Mouse (Mus musculus): Measurements from ENCODE around the gene Gm11444. TPM values are rescaled to one million over a fixed set of nuclear protein-coding genes. Genes with fewer than 3 reads are reported as not detected.

Gm11444 gene
- total and polyA plus RNA-seq, 3 experiments, result not detected

- no peaks in the 10 kb centered on the region for H3K79me2 ChIP-seq (replicated peaks; ENCODE audit: control insufficient read depth, extremely low read depth, insufficient read depth, poor library complexity, severe bottlenecking)
- no peaks in the 10 kb centered on the region for H3K4me1 ChIP-seq (ENCODE audit: control insufficient read depth in 1 of 2, insufficient read depth in 2 of 2)
- peaks cover 51% of the 10 kb centered on the region for H3K9me3 ChIP-seq (replicated peaks; ENCODE audit: low read length)
- H3K4me2 ChIP-seq (ENCODE audit: insufficient read depth, low read depth, poor library complexity, severe bottlenecking), result no peak overlapping the region
- no peak overlapping the region for H3K27ac ChIP-seq (ENCODE audit: insufficient read depth, low read depth)
- in situ Hi-C loops (cut with MboI; ENCODE audit: low pct_ligation_motif_present, low pct_unique_long_range_greater_than_20kb, low sequenced_read_pairs) (no loop called here), dilution Hi-C loops (cut with MboI; ENCODE audit: extremely low pct_ligation_motif_present, extremely low pct_unique_long_range_greater_than_20kb, low sequenced_read_pairs) (no loop called here)
- H3K27me3 ChIP-seq (replicated peaks), result peaks cover 10% of the 10 kb centered on the region
- DNase-seq (ENCODE audit: extremely low read depth), result no peak
- no peaks in the 10 kb centered on the region for H3K36me3 ChIP-seq (replicated peaks in 1 of 2; ENCODE audit: control insufficient read depth in 1 of 2, insufficient read depth in 1 of 2, low read length in 1 of 2)
- TF ChIP-seq RAD21 (IDR thresholded peaks at IDR 0.05; ENCODE audit: low read depth, low read length) (no peak), JUND (conservative IDR thresholded peaks at IDR 0.05; ENCODE audit: low read depth, low read length) (no peak), SMC3 (IDR thresholded peaks at IDR 0.05; ENCODE audit: low read depth, low read length) (no peak), KAT2A (IDR thresholded peaks at IDR 0.05; ENCODE audit: insufficient replicate concordance, low read length) (no peak), POLR2A (IDR thresholded peaks at IDR 0.05; ENCODE audit: low read depth, low read length) (no peak), USF1 (IDR thresholded peaks at IDR 0.05; ENCODE audit: low read depth, low read length) (no peak), BHLHE40 (IDR thresholded peaks at IDR 0.05; ENCODE audit: low read depth, low read length) (no peak), PAX5 (IDR thresholded peaks at IDR 0.05; ENCODE audit: low read length) (no peak), ETS1 (conservative IDR thresholded peaks at IDR 0.05; ENCODE audit: low read depth, low read length) (no peak), POLR2AphosphoS2 (IDR thresholded peaks at IDR 0.05; ENCODE audit: low read depth, low read length) (no peak), UBTF (IDR thresholded peaks at IDR 0.05; ENCODE audit: low read depth, low read length) (no peak), ELF1 (IDR thresholded peaks at IDR 0.05; ENCODE audit: low read depth, low read length) (no peak), MAFK (IDR thresholded peaks at IDR 0.05; ENCODE audit: insufficient replicate concordance, low read length) (no peak)
- H3K4me3 ChIP-seq (replicated peaks in 1 of 3; ENCODE audit: low read depth in 2 of 3, low read length in 2 of 3, poor library complexity in 1 of 3), result no peak overlapping the region
- no peak overlapping the region for H3K9ac ChIP-seq (ENCODE audit: insufficient read depth, low read depth)
Measured at GRCm38 (mm10) chr11:85835753-85836522, 14.2 kb downstream of the Gm11444 start.

- Histone ChIP-seq H3K4me3 (replicated peaks in 1 of 3; ENCODE audit: low read depth in 2 of 3, low read length in 2 of 3, poor library complexity in 1 of 3) (no peak overlapping the region), H3K9ac (ENCODE audit: insufficient read depth, low read depth) (no peak overlapping the region), H3K9me3 (replicated peaks; ENCODE audit: low read length) (peaks cover 46% of the 10 kb centered on the region), H3K27me3 (replicated peaks) (peaks cover 8% of the 10 kb centered on the region), H3K4me1 (ENCODE audit: control insufficient read depth in 1 of 2, insufficient read depth in 2 of 2) (no peaks in the 10 kb centered on the region), H3K27ac (ENCODE audit: insufficient read depth, low read depth) (no peak overlapping the region), H3K4me2 (ENCODE audit: insufficient read depth, low read depth, poor library complexity, severe bottlenecking) (no peak overlapping the region), H3K36me3 (replicated peaks in 1 of 2; ENCODE audit: control insufficient read depth in 1 of 2, insufficient read depth in 1 of 2, low read length in 1 of 2) (no peaks in the 10 kb centered on the region), H3K79me2 (replicated peaks; ENCODE audit: control insufficient read depth, extremely low read depth, insufficient read depth, poor library complexity, severe bottlenecking) (no peaks in the 10 kb centered on the region)
- in situ Hi-C loops (cut with MboI; ENCODE audit: low pct_ligation_motif_present, low pct_unique_long_range_greater_than_20kb, low sequenced_read_pairs) (no loop called here), dilution Hi-C loops (cut with MboI; ENCODE audit: extremely low pct_ligation_motif_present, extremely low pct_unique_long_range_greater_than_20kb, low sequenced_read_pairs) (no loop called here)
- TF ChIP-seq USF1 (IDR thresholded peaks at IDR 0.05; ENCODE audit: low read depth, low read length), result no peak
- no peak for TF ChIP-seq HCFC1 (IDR thresholded peaks at IDR 0.05; ENCODE audit: low read depth, low read length)
- TF ChIP-seq UBTF (IDR thresholded peaks at IDR 0.05; ENCODE audit: low read depth, low read length), result no peak
- no peak for TF ChIP-seq MEF2A (IDR thresholded peaks at IDR 0.05; ENCODE audit: borderline replicate concordance, low read depth, low read length)
- TF ChIP-seq MAFK (IDR thresholded peaks at IDR 0.05; ENCODE audit: insufficient replicate concordance, low read length), result no peak
- no peak for TF ChIP-seq MXI1 (IDR thresholded peaks at IDR 0.05; ENCODE audit: low read depth, low read length)
- TF ChIP-seq JUND (conservative IDR thresholded peaks at IDR 0.05; ENCODE audit: low read depth, low read length), result no peak
- no peak for DNase-seq (ENCODE audit: extremely low read depth)
Measured at GRCm38 (mm10) chr11:85835001-85835752, 15.0 kb downstream of the Gm11444 start.

Measured in CH12.LX (cell line).